Mouse (Mus musculus) layer of hippocampus, adult 18-20 months (tissue): ENCODE measurements around the gene Tmem11. TPM values are rescaled to one million over a fixed set of nuclear protein-coding genes. Genes with fewer than 3 reads are reported as not detected.
"Not testable (repeated sequence)": the region's sequence is repeated elsewhere in the genome, so short reads cannot be mapped to it uniquely, and the experiment has no call there.

ENCODE experiments used
- DNase-seq, 2 experiments: peaks; one replicate each; pipeline ENCODE4 v3.0.0; 2022; ENCODE audit warnings: low spot score in 2 of 2
- total RNA-seq, 2 experiments: library from RNA; stranded (reverse); gene quantifications; 2 replicates each; pipeline ENCODE4 v1.2.3; 2021

Tmem11 gene
- total RNA-seq, 2 experiments from 2014 or later, result 29.4 to 30.7 TPM

GRCm38 (mm10) chr11:60889861-60890260 lies 10.8 kb upstream of the Tmem11 start:
- DNase-seq, result no peak

DNA sequence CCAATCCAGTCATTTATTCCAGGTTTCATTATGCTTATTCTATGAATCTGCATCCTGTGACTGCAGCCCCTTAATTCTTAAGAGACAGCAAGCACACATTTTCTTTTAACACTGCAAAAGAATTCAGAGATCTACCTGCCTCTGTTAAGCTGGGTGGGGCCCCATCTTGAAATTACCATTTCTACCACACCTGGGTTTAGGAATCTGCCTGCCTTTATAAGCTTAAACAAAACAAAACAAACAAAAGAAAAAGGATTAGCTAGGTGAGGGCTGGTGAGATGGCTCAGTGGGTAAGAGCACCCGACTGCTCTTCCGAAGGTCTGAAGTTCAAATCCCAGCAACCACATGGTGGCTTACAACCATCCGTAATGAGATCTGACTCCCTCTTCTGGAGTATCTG lies 7.9 kb upstream of the Tmem11 start:
- not testable (repeated sequence) for DNase-seq

- DNase-seq, result no peak
Measured at GRCm38 (mm10) chr11:60882386-60882785, 3.3 kb upstream of the Tmem11 start.

GRCm38 (mm10) chr11:60880559-60880958 lies 1.5 kb upstream of the Tmem11 start:
- no peak for DNase-seq

GRCm38 (mm10) chr11:60879423-60879822 lies 351 bp upstream of the Tmem11 start:
- peak in 1 of 2 experiments; percentile 67 for DNase-seq

- peak in 1 of 2 experiments; percentile 52 for DNase-seq
Measured at GRCm38 (mm10) chr11:60878056-60878612, 938 bp downstream of the Tmem11 start.

GRCm38 (mm10) chr11:60873101-60873500 lies 6.0 kb downstream of the Tmem11 start:
- DNase-seq, result no peak

- no peak for DNase-seq
Measured at GRCm38 (mm10) chr11:60871409-60871808, 7.7 kb downstream of the Tmem11 start.

- not testable (repeated sequence) for DNase-seq
Measured at GRCm38 (mm10) chr11:60869471-60869870, 9.6 kb downstream of the Tmem11 start.

GRCm38 (mm10) chr11:60867904-60868303 lies 11.2 kb downstream of the Tmem11 start:
- no peak for DNase-seq

GRCm38 (mm10) chr11:60867456-60867855 lies 11.6 kb downstream of the Tmem11 start:
- DNase-seq, result no peak

- no peak for DNase-seq
Measured at GRCm38 (mm10) chr11:60866021-60866420, 13.1 kb downstream of the Tmem11 start.

GRCm38 (mm10) chr11:60864916-60865315 lies 14.2 kb downstream of the Tmem11 start:
- no peak for DNase-seq

- no peak for DNase-seq
Measured at GRCm38 (mm10) chr11:60864166-60864565, 14.9 kb downstream of the Tmem11 start.

DNA sequence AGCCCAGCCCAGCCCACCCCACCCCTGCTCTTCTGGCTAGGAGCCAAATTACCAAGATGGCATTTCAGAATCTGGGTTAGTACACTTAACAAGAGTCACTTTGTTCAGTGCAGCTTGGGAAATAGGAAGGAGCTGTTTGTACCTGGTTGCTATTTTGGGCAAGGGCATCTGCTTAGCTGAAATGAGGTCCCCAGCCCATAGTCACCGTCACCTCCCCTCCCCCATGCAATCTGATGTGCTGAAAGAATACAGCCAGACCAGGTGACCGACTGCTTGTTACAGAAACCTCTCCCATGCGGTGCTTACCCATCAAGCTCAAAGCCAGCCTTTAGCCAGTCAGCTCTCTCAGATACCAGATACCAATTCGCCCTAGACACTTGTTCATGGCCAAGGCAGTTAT lies 15.9 kb downstream of the Tmem11 start:
- no peak for DNase-seq

- no peak for DNase-seq
Measured at GRCm38 (mm10) chr11:60861993-60862392, 17.1 kb downstream of the Tmem11 start.

GRCm38 (mm10) chr11:60856587-60856986 lies 22.5 kb downstream of the Tmem11 start:
- peak in 1 of 2 experiments; percentile 31 for DNase-seq

GRCm38 (mm10) chr11:60845415-60845814 lies 33.7 kb downstream of the Tmem11 start:
- no peak for DNase-seq

DNA sequence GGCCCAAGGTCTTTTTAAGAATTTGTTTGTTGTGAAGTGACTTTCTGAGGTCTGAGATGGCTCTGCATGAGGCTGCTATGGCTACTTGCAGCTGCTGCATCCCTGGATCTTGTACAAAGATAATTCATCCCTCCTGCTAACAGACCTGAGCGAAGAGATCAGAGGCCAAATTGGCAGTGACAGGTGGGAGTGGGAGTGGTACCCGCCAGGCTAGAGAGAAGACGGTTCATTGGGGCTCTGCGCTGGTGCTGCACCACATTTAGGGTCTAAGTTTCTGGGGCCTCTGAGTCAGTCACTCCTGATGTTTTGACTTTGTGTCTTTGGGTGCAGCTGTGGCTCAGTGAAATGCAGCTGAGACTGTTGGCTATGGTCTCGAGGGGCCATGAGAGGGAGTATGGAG lies 35.7 kb downstream of the Tmem11 start:
- DNase-seq, result no peak

- DNase-seq, result no peak
Measured at GRCm38 (mm10) chr11:60841467-60842200, 37.4 kb downstream of the Tmem11 start.

DNA sequence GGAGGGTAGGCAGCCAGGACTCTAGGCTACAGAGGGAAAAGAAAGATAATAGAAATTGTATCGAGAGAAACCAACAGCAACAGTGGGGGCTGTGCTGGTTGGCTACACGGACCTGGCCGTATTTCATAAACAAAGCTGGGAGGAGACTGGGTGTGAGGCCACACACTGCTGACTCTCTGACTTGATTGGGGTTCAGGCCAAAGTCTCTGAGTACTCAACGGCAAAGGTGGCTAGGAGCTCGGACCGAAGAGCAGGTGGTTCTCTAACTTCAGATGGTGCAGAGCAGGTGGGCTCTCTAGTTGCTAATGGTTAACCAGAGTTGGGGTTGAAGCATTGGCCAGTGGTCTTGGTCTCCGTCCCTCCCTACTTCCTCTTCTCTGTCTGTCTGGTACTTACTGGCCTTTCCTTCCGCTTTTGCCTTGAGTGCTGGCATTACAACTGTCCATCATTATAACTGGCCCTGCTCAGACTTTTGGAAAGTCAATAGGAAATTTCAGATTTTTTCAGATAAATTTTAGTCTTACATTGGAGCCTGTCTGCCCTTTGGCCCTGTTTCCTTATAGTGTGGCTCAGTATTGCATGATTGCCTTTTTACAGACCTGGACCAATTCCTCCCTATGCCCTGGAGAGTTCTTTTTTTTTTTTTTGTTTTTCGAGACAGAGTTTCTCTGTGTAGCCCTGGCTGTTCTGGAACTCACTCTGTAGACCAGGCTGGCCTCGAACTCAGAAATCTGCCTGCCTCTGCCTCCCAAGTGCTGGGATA lies 41.2 kb downstream of the Tmem11 start:
- DNase-seq, result no peak

DNA sequence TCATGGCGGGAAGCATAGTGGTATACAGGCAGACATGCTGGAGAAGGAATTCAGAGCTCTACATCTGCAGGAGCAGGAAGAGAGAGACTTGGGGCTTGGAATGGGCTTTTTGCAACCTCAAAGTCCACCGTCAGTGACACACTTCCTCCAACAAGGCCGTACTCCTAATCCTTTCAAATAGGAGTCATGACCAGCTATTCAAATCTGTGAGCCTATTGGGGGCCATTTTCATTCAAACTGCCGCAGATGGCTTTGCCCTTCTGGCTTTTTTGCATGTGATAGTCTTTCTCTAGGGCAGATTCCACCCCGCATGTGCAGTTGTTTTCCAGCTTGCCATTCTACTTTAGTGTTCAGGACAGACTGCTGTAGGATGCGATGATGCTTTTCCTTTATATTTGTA lies 42.2 kb downstream of the Tmem11 start:
- DNase-seq, result no peak
